Mouse (Mus musculus) CH12.LX (cell line): ENCODE measurements around the gene Dbil5. TPM values are rescaled to one million over a fixed set of nuclear protein-coding genes. Genes with fewer than 3 reads are reported as not detected.

Experiments
- DNase-seq: peaks from one replicate; pipeline ENCODE4 v3.0.0-alpha.2; 2013; ENCODE audit errors: extremely low read depth
- H3K27ac ChIP-seq: 2 replicates; pipeline ENCODE4 v1.5.1; 2012; ENCODE audit warnings: low read depth, mild to moderate bottlenecking, control low read depth, moderate library complexity; ENCODE audit not compliant: insufficient read depth
- H3K27me3 ChIP-seq: replicated peaks from 2 replicates; pipeline ENCODE3; 2012; ENCODE audit warnings: inconsistent platforms
- H3K36me3 ChIP-seq, 2 experiments: replicated peaks in 1 of 2; 2 replicates each; pipeline versions ENCODE3 to v1.6.1; 2012; ENCODE audit warnings: inconsistent platforms in 1 of 2, low read length in 1 of 2, mild to moderate bottlenecking in 1 of 2, mixed read lengths in 1 of 2, moderate library complexity in 1 of 2; ENCODE audit not compliant: control insufficient read depth in 1 of 2, insufficient read depth in 1 of 2
- H3K4me1 ChIP-seq, 2 experiments: 2 replicates each; pipeline ENCODE4 v1.6.1; 2012; ENCODE audit warnings: inconsistent platforms in 1 of 2, moderate library complexity in 1 of 2; ENCODE audit not compliant: insufficient read depth in 2 of 2, control insufficient read depth in 1 of 2
- H3K4me2 ChIP-seq: 2 replicates; pipeline ENCODE4 v1.6.1; 2012; ENCODE audit warnings: low read depth, mild to moderate bottlenecking, control low read depth; ENCODE audit not compliant: poor library complexity, insufficient read depth, severe bottlenecking
- H3K4me3 ChIP-seq, 3 experiments: fragments of 150-350 bp in 1 of 3; sonication (generic) in 1 of 3; replicated peaks in 1 of 3; 2 replicates each; pipeline versions ENCODE3 to v1.5.1; 2011 to 2012; ENCODE audit warnings: low read depth in 2 of 3, low read length in 2 of 3, mild to moderate bottlenecking in 2 of 3, moderate library complexity in 2 of 3, control low read depth in 1 of 3, improper control_type of control experiment in 1 of 3, inconsistent platforms in 1 of 3, mixed read lengths in 1 of 3; ENCODE audit not compliant: poor library complexity in 1 of 3
- H3K79me2 ChIP-seq: replicated peaks from 2 replicates; pipeline ENCODE4 v1.6.1; 2012; ENCODE audit warnings: mild to moderate bottlenecking, moderate library complexity; ENCODE audit not compliant: control insufficient read depth, poor library complexity, insufficient read depth, severe bottlenecking; ENCODE audit errors: extremely low read depth
- H3K9ac ChIP-seq: 2 replicates; pipeline ENCODE4 v1.6.1; 2012; ENCODE audit warnings: low read depth, mild to moderate bottlenecking, control low read depth, moderate library complexity; ENCODE audit not compliant: insufficient read depth
- H3K9me3 ChIP-seq: replicated peaks from 2 replicates; pipeline ENCODE3; 2012; ENCODE audit warnings: low read length, inconsistent platforms, mixed read lengths
- BHLHE40 ChIP-seq: IDR thresholded peaks from 2 replicates; pipeline ENCODE4 v1.6.1; 2011; ENCODE audit warnings: mild to moderate bottlenecking, low read depth, low read length, improper control_type of control experiment
- CHD1 ChIP-seq: IDR thresholded peaks from 2 replicates; pipeline ENCODE4 v1.6.1; 2012; ENCODE audit warnings: low read depth, low read length, improper control_type of control experiment, inconsistent platforms
- CHD2 ChIP-seq: IDR thresholded peaks from 2 replicates; pipeline ENCODE4 v1.6.1; 2011; ENCODE audit warnings: low read length, improper control_type of control experiment
- ELF1 ChIP-seq: IDR thresholded peaks from 2 replicates; pipeline ENCODE4 v1.6.1; 2014; ENCODE audit warnings: low read depth, mild to moderate bottlenecking, inconsistent platforms, low read length, improper control_type of control experiment
- EP300 ChIP-seq: IDR thresholded peaks from 2 replicates; pipeline ENCODE4 v1.6.1; 2011; ENCODE audit warnings: low read length, improper control_type of control experiment
- IRF4 ChIP-seq: IDR thresholded peaks from 2 replicates; pipeline ENCODE4 v1.6.1; 2014; ENCODE audit warnings: low read depth, mild to moderate bottlenecking, inconsistent platforms, low read length, improper control_type of control experiment
- MAX ChIP-seq: IDR thresholded peaks from 2 replicates; pipeline ENCODE4 v1.6.1; 2011; ENCODE audit warnings: low read length, improper control_type of control experiment
- MXI1 ChIP-seq: IDR thresholded peaks from 2 replicates; pipeline ENCODE4 v1.6.1; 2011; ENCODE audit warnings: mild to moderate bottlenecking, low read depth, low read length, improper control_type of control experiment
- MYC ChIP-seq: IDR thresholded peaks from 2 replicates; pipeline ENCODE4 v1.6.1; 2011; ENCODE audit warnings: low read depth, mild to moderate bottlenecking, improper control_type of control experiment, low read length
- POLR2AphosphoS2 ChIP-seq: IDR thresholded peaks from 2 replicates; pipeline ENCODE4 v1.6.1; 2011; ENCODE audit warnings: low read depth, low read length, improper control_type of control experiment
- RCOR1 ChIP-seq: conservative IDR thresholded peaks from 2 replicates; pipeline ENCODE4 v1.6.1; 2012; ENCODE audit warnings: low read depth, mild to moderate bottlenecking, inconsistent platforms, low read length, improper control_type of control experiment
- SIN3A ChIP-seq: IDR thresholded peaks from 2 replicates; pipeline ENCODE4 v1.6.1; 2012; ENCODE audit warnings: low read length, improper control_type of control experiment, inconsistent platforms
- ZMIZ1 ChIP-seq: IDR thresholded peaks from 2 replicates; pipeline ENCODE4 v1.6.1; 2012; ENCODE audit warnings: low read depth, mild to moderate bottlenecking, inconsistent platforms, low read length, improper control_type of control experiment
- ZNF384 ChIP-seq: IDR thresholded peaks from 2 replicates; pipeline ENCODE4 v1.6.1; 2012; ENCODE audit warnings: low read depth, low read length, improper control_type of control experiment, inconsistent platforms
- dilution Hi-C: fragments of 300-500 bp; cut with MboI; formaldehyde crosslinking; loops from 2 replicates; pipeline ENCODE4 v1.14.3; 2020; ENCODE audit warnings: low sequenced_read_pairs; ENCODE audit not compliant: extremely low pct_unique_long_range_greater_than_20kb, extremely low pct_ligation_motif_present
- in situ Hi-C: fragments of 300-500 bp; cut with MboI; formaldehyde crosslinking; loops from 3 replicates; pipeline ENCODE4 v1.14.3; 2019; ENCODE audit warnings: low sequenced_read_pairs, low pct_ligation_motif_present, low pct_unique_long_range_greater_than_20kb, mixed read lengths
- polyA plus RNA-seq: library from polyadenylated mRNA; unstranded; fragments of >175 nt; gene quantifications from 2 replicates; pipeline ENCODE4 v1.2.1, GENCODE M21; 2012; ENCODE audit warnings: low read depth; ENCODE audit not compliant: insufficient read length
- total RNA-seq, 2 experiments: library from RNA; depleted of rRNA; stranded (reverse); fragments of 300-350 nt in 1 of 2; fragments of >200 nt in 1 of 2; gene quantifications; 2 replicates each; pipeline ENCODE4 v1.2.3; 2012 to 2014

Gene Dbil5
- total and polyA plus RNA-seq, 3 experiments = 1.4 to 1.6 TPM; not detected in 1

- TF ChIP-seq MYC (peak; percentile 88; the same call in 1 of the 2 replicates), MXI1 (peak; percentile 39), EP300 (no peak), CHD1 (no peak), POLR2AphosphoS2 (0 out of 2 replicates have a peak, but pooled peaks have one; percentile 5), ZNF384 (peak; percentile 88), ELF1 (no peak), MAX (peak; percentile 84), IRF4 (0 out of 2 replicates have a peak, but pooled peaks have one; percentile 10), SIN3A (peak; percentile 18; the same call in 1 of the 2 replicates)
- TF ChIP-seq, all 38 proteins: peak for 7
- Histone ChIP-seq H3K9ac (peak overlapping the region; percentile 86), H3K79me2 (peaks cover 20% of the 10 kb centered on the region), H3K4me3 (peak overlapping the region; percentile 74 to 97 (median 78)), H3K27me3 (no peaks in the 10 kb centered on the region), H3K27ac (no peak overlapping the region), H3K4me2 (peak overlapping the region; percentile 47), H3K9me3 (no peaks in the 10 kb centered on the region), H3K36me3 (peaks cover 41 to 68% of the 10 kb centered on the region in 2 experiments), H3K4me1 (peaks cover 3 to 28% of the 10 kb centered on the region in 2 experiments; a peak in 3 of 4 replicates)
- in situ Hi-C loops = no loop called here
- peak; percentile 39 for DNase-seq
- dilution Hi-C loops = no loop called here
These were observed 1.3 kb upstream of the Dbil5 start for GRCm38 (mm10) chr11:76216049-76216540.

GRCm38 (mm10) chr11:76216681-76217389 is 573 bp upstream of the Dbil5 start:
- H3K4me2 ChIP-seq = peak overlapping the region; percentile 47
- H3K27me3 ChIP-seq = no peaks in the 10 kb centered on the region
- DNase-seq = peak; percentile 61
- in situ Hi-C loops (no loop called here), dilution Hi-C loops (no loop called here)
- TF ChIP-seq ZMIZ1 = no peak; the same call in 1 of the 2 replicates
- peak; percentile 63 for TF ChIP-seq CHD2
- TF ChIP-seq MAX = peak; percentile 93
- peak; percentile 97 for TF ChIP-seq MXI1
- peak; percentile 74 for TF ChIP-seq BHLHE40
- peak; percentile 98 for TF ChIP-seq MYC
- TF ChIP-seq RCOR1 = no peak
- H3K4me3 ChIP-seq = peak overlapping the region; percentile 74 to 97 (median 78)
- H3K27ac ChIP-seq = peak overlapping the region; percentile 9; the same call in 1 of the 2 replicates
- H3K36me3 ChIP-seq = peaks cover 37 to 75% of the 10 kb centered on the region in 2 experiments
- no peaks in the 10 kb centered on the region for H3K9me3 ChIP-seq
- peaks cover 20% of the 10 kb centered on the region for H3K79me2 ChIP-seq
- peaks cover 3 to 28% of the 10 kb centered on the region in 2 experiments; a peak in 3 of 4 replicates for H3K4me1 ChIP-seq
- peak overlapping the region; percentile 86 for H3K9ac ChIP-seq
